Mouse (Mus musculus) embryonic facial prominence, embryonic 14.5 days (tissue): ENCODE measurements around the gene Tfip11. TPM values are rescaled to one million over a fixed set of nuclear protein-coding genes. Genes with fewer than 3 reads are reported as not detected.

ENCODE experiments used
- ATAC-seq: fragments of 200-750 bp; cut with Nextera tagmentation; 2 replicates; pipeline ENCODE4 v1.8.0; 2017; ENCODE audit warnings: low read depth, moderate number of reproducible peaks, moderate TSS enrichment
- DNase-seq: peaks from one replicate; pipeline ENCODE4 v3.0.0-alpha.2; 2015; ENCODE audit warnings: low spot score
- H3K27ac ChIP-seq: fragments of 300-500 bp; sonication (generic); replicated peaks from 2 replicates; pipeline ENCODE4 v1.5.1; 2014; ENCODE audit warnings: low read depth, mild to moderate bottlenecking, low read length, moderate library complexity
- H3K27me3 ChIP-seq: fragments of 300-500 bp; sonication (generic); replicated peaks from 2 replicates; pipeline ENCODE4 v1.6.1; 2014; ENCODE audit warnings: low read length; ENCODE audit not compliant: control insufficient read depth, insufficient read depth
- H3K36me3 ChIP-seq: fragments of 300-500 bp; sonication (generic); 2 replicates; pipeline ENCODE4 v1.6.1; 2014; ENCODE audit warnings: low read length, mixed read lengths; ENCODE audit not compliant: control insufficient read depth, insufficient read depth
- H3K4me1 ChIP-seq: fragments of 300-500 bp; sonication (generic); 2 replicates; pipeline ENCODE4 v1.6.1; 2014; ENCODE audit warnings: antibody characterized with exemption, low read length; ENCODE audit not compliant: control insufficient read depth, insufficient read depth
- H3K4me2 ChIP-seq: fragments of 300-500 bp; sonication (generic); 2 replicates; pipeline ENCODE4 v1.6.1; 2014; ENCODE audit warnings: low read depth, mild to moderate bottlenecking, low read length, moderate library complexity, mixed read lengths
- H3K4me3 ChIP-seq: fragments of 300-500 bp; sonication (generic); 2 replicates; pipeline ENCODE4 v1.5.1; 2014; ENCODE audit warnings: low read depth, mild to moderate bottlenecking, low read length
- H3K9ac ChIP-seq: fragments of 300-500 bp; sonication (generic); 2 replicates; pipeline ENCODE4 v1.6.1; 2014; ENCODE audit warnings: low read depth, mild to moderate bottlenecking, low read length, moderate library complexity, mixed read lengths
- H3K9me3 ChIP-seq: fragments of 300-500 bp; sonication (generic); 2 replicates; pipeline ENCODE4 v1.6.1; 2016; ENCODE audit warnings: low read length; ENCODE audit not compliant: control insufficient read depth
- WGBS: fragments of 180-500 bp; shearing (Covaris S2); extraction: QIAGEN DNeasy Blood & Tissue Kit; methylation state at CpG from one replicate; pipeline ENCODE4 v1.1.7; 2014; 5-methylcytosine and 5-hydroxymethylcytosine counted together
- polyA plus RNA-seq: library from polyadenylated mRNA; unstranded; fragments of >200 nt; fragmentation: Nextera tagmentation; extraction: Ambion mirVana; gene quantifications from 2 replicates; pipeline ENCODE4 v1.2.1, GENCODE M21; 2014

Gene Tfip11
- polyA plus RNA-seq, 1 experiment from 2014 or later: 23.1 TPM

- 0 out of 2 replicates have a peak, but pooled peaks cover 6% of the 10 kb centered on the region for H3K4me1 ChIP-seq
- H3K4me3 ChIP-seq: no peak overlapping the region
- H3K36me3 ChIP-seq: peaks cover 52% of the 10 kb centered on the region
- 51% methylated on average over 7 of the region's 7 CpGs for WGBS
- H3K9me3 ChIP-seq: no peaks in the 10 kb centered on the region
- ATAC-seq: no peak
- no peak overlapping the region for H3K9ac ChIP-seq
- no peak overlapping the region for H3K27ac ChIP-seq
- H3K27me3 ChIP-seq: no peaks in the 10 kb centered on the region
- DNase-seq: peak; percentile 12
- no peak overlapping the region for H3K4me2 ChIP-seq
These were observed 13.1 kb downstream of the Tfip11 start for GRCm38 (mm10) chr5:112339215-112339614.

- peak; percentile 73 for ATAC-seq
- H3K27ac ChIP-seq: peak within 1 kb of the TSS; percentile 58; the same call in 1 of the 2 replicates
These were observed 16.5 kb downstream of the Tfip11 start, which contains the start of the genes Srrd and Hps4 for GRCm38 (mm10) chr5:112342463-112343204. TSS of gene Srrd (minus strand) at chr5:112343040. TSS of gene Hps4 (plus strand) at chr5:112343083.

GRCm38 (mm10) chr5:112343205-112343595, 17.0 kb downstream of the Tfip11 start:
- Histone ChIP-seq H3K4me1 (0 out of 2 replicates have a peak, but pooled peaks cover 6% of the 10 kb centered on the region), H3K9me3 (no peaks in the 10 kb centered on the region), H3K27ac (peak overlapping the region; percentile 56; the same call in 1 of the 2 replicates), H3K4me2 (peak overlapping the region; percentile 73), H3K27me3 (no peaks in the 10 kb centered on the region), H3K9ac (peak overlapping the region; percentile 91), H3K36me3 (peaks cover 32% of the 10 kb centered on the region), H3K4me3 (peak overlapping the region; percentile 87)
- ATAC-seq (peak; percentile 62), DNase-seq (peak; percentile 25)
- WGBS: under 1% methylated on average over 12 of the region's 24 CpGs

More at GRCm38 (mm10) chr5:112342463-112343204, 16.5 kb downstream of the Tfip11 start, which contains the start of the genes Srrd and Hps4:
- Histone ChIP-seq H3K36me3 (peaks cover 32% of the 10 kb centered on the region), H3K9ac (peak within 1 kb of the TSS; percentile 91), H3K27me3 (no peaks in the 10 kb centered on the region), H3K4me1 (0 out of 2 replicates have a peak, but pooled peaks cover 6% of the 10 kb centered on the region), H3K9me3 (no peaks in the 10 kb centered on the region), H3K4me3 (peak within 1 kb of the TSS; percentile 87), H3K4me2 (peak within 1 kb of the TSS; percentile 73)
- peak; percentile 79 for DNase-seq
- WGBS: 5% methylated on average over 21 of the region's 64 CpGs

- ATAC-seq: no peak
- H3K4me3 ChIP-seq: no peak overlapping the region
- no peak overlapping the region for H3K27ac ChIP-seq
- no peak for DNase-seq
- H3K9me3 ChIP-seq: no peaks in the 10 kb centered on the region
- H3K4me2 ChIP-seq: 0 out of 2 replicates have a peak overlapping the region, but pooled peaks have one; percentile 73
- no peaks in the 10 kb centered on the region for H3K27me3 ChIP-seq
- no peak overlapping the region for H3K9ac ChIP-seq
- peaks cover 31% of the 10 kb centered on the region for H3K36me3 ChIP-seq
- WGBS: 74% methylated on average over 6 of the region's 6 CpGs
- 0 out of 2 replicates have a peak, but pooled peaks cover 6% of the 10 kb centered on the region for H3K4me1 ChIP-seq
These were observed 18.2 kb downstream of the Tfip11 start for GRCm38 (mm10) chr5:112344092-112344960.

- Histone ChIP-seq H3K9me3 (no peaks in the 10 kb centered on the region), H3K27ac (no peak overlapping the region), H3K36me3 (peaks cover 44% of the 10 kb centered on the region), H3K27me3 (no peaks in the 10 kb centered on the region), H3K4me1 (0 out of 2 replicates have a peak, but pooled peaks cover 6% of the 10 kb centered on the region), H3K4me2 (no peak overlapping the region), H3K9ac (no peak overlapping the region), H3K4me3 (no peak overlapping the region)
- ATAC-seq: no peak; the same call in 1 of the 2 replicates
- peak; percentile 7 for DNase-seq
- 82% methylated on average over 15 of the region's 16 CpGs for WGBS
These were observed 20.2 kb downstream of the Tfip11 start for GRCm38 (mm10) chr5:112346211-112346965.

- H3K27ac ChIP-seq: no peak overlapping the region
- H3K36me3 ChIP-seq: peaks cover 67% of the 10 kb centered on the region
- WGBS: 92% methylated on average over 8 of the region's 8 CpGs
- no peak for ATAC-seq
- H3K27me3 ChIP-seq: no peaks in the 10 kb centered on the region
- H3K4me3 ChIP-seq: no peak overlapping the region
- no peak for DNase-seq
- no peaks in the 10 kb centered on the region for H3K9me3 ChIP-seq
- no peak overlapping the region for H3K4me2 ChIP-seq
- no peak overlapping the region for H3K9ac ChIP-seq
- H3K4me1 ChIP-seq: no peaks in the 10 kb centered on the region
These were observed 23.0 kb downstream of the Tfip11 start for GRCm38 (mm10) chr5:112349169-112349568.

- no peak overlapping the region for H3K4me2 ChIP-seq
- H3K4me3 ChIP-seq: no peak overlapping the region
- H3K27me3 ChIP-seq: no peaks in the 10 kb centered on the region
- DNase-seq (no peak), ATAC-seq (no peak)
- peaks cover 70% of the 10 kb centered on the region for H3K36me3 ChIP-seq
- 80% methylated on average over 6 of the region's 6 CpGs for WGBS
- no peaks in the 10 kb centered on the region for H3K9me3 ChIP-seq
- no peak overlapping the region for H3K27ac ChIP-seq
- H3K4me1 ChIP-seq: no peaks in the 10 kb centered on the region
- H3K9ac ChIP-seq: no peak overlapping the region
These were observed 29.3 kb downstream of the Tfip11 start for GRCm38 (mm10) chr5:112355493-112355892.

GRCm38 (mm10) chr5:112355910-112356309, 29.8 kb downstream of the Tfip11 start, which contains the start of gene Gm6583:
TSS of gene Gm6583 (minus strand) at chr5:112356033.
- Histone ChIP-seq H3K9ac (no peak within 1 kb of the TSS), H3K36me3 (peaks cover 66% of the 10 kb centered on the region), H3K4me3 (no peak within 1 kb of the TSS), H3K4me1 (no peaks in the 10 kb centered on the region), H3K9me3 (no peaks in the 10 kb centered on the region), H3K27me3 (no peaks in the 10 kb centered on the region), H3K4me2 (no peak within 1 kb of the TSS), H3K27ac (no peak within 1 kb of the TSS)
- WGBS: 70% methylated on average over 13 of the region's 13 CpGs
- DNase-seq (no peak), ATAC-seq (no peak)
